In genomic region chr8:13591246-13591645, GRCm38 (mm10) we compare ENCODE assay signal across 31 mouse cellular contexts. TPM values are rescaled to one million over a fixed set of nuclear protein-coding genes. Genes with fewer than 3 reads are reported as not detected.
"Had no signal": no experiment of that assay in that cellular context is flagged by ENCODE, and none has a peak within 500 bp of the region (broad histone marks: within the 10 kb centered on the region; RNA-seq: fewer than 3 reads in every experiment).

No protein-coding gene starts in this region.

- DNase-seq: kidney, adult 2 months; kidney, postnatal 25 days; layer of hippocampus, adult 9-11 months; liver; lung, adult 18-20 months; lung, postnatal 10 days; lung, postnatal 36 days; right cerebral cortex, adult 18-20 months; right cerebral cortex, postnatal 14 days; right cerebral cortex, postnatal 4 days; thymus, adult 2 months; thymus, postnatal 14 days; thymus, postnatal 4 days had no signal

- H3K4me1 ChIP-seq: limb, embryonic 10.5 days; limb, embryonic 13.5 days; lung, embryonic 15.5 days; midbrain, embryonic 10.5 days; midbrain, embryonic 13.5 days; neural tube, embryonic 12.5 days had no signal

- H3K9me3 ChIP-seq: limb, embryonic 10.5 days; limb, embryonic 13.5 days; liver, embryonic 12.5 days; liver, embryonic 15.5 days; lung, embryonic 15.5 days; megakaryocyte, embryonic 14.5 days; midbrain, embryonic 10.5 days; midbrain, embryonic 13.5 days; neural tube, embryonic 12.5 days had no signal

- H3K36me3 ChIP-seq: limb, embryonic 10.5 days had no signal

- H3K4me3 ChIP-seq: layer of hippocampus, adult 2 months; limb, embryonic 10.5 days; limb, embryonic 13.5 days; liver, embryonic 12.5 days; liver, embryonic 15.5 days; lung, embryonic 15.5 days; midbrain, embryonic 10.5 days; midbrain, embryonic 13.5 days; neural tube, embryonic 12.5 days had no signal

- H3K4me2 ChIP-seq: limb, embryonic 13.5 days; liver, embryonic 12.5 days; liver, embryonic 15.5 days; lung, embryonic 15.5 days; midbrain, embryonic 13.5 days; neural tube, embryonic 12.5 days had no signal

- H3K27me3 ChIP-seq: limb, embryonic 13.5 days; liver, embryonic 12.5 days; liver, embryonic 15.5 days; lung, embryonic 15.5 days; megakaryocyte, embryonic 14.5 days; midbrain, embryonic 13.5 days; neural tube, embryonic 12.5 days had no signal

- H3K27ac ChIP-seq: kidney, postnatal 0 days; layer of hippocampus, adult 2 months; limb, embryonic 10.5 days; limb, embryonic 13.5 days; liver, embryonic 12.5 days; liver, embryonic 15.5 days; lung, embryonic 15.5 days; midbrain, embryonic 10.5 days; midbrain, embryonic 13.5 days; neural tube, embryonic 12.5 days; stomach, postnatal 0 days had no signal

- H3K9ac ChIP-seq: limb, embryonic 13.5 days; liver, embryonic 12.5 days; liver, embryonic 15.5 days; lung, embryonic 15.5 days; midbrain, embryonic 13.5 days; neural tube, embryonic 12.5 days had no signal

- ATAC-seq: liver, embryonic 12.5 days; midbrain, embryonic 13.5 days had no signal

RNA-seq across cellular contexts. Expression of gene 1700029H14Rik, which starts 29.0 kb away (rescaled TPM):
- total RNA-seq: layer of hippocampus, adult 2 months; layer of hippocampus, postnatal 25 days; left cerebral cortex, adult 18-20 months; left cerebral cortex, postnatal 25 days had no signal
- polyA plus RNA-seq: kidney, adult 2 months; kidney, embryonic 14.5 days; kidney, postnatal 0 days; large intestine, adult 2 months; limb, embryonic 10.5 days; limb, embryonic 13.5 days; liver, embryonic 12.5 days; liver, embryonic 15.5 days; lung, embryonic 15.5 days; midbrain, embryonic 10.5 days; midbrain, embryonic 13.5 days; neural tube, embryonic 12.5 days; stomach, embryonic 14.5 days; stomach, postnatal 0 days had no signal
